ENCODE assay signal across 13 mouse cellular contexts in the genomic region with DNA sequence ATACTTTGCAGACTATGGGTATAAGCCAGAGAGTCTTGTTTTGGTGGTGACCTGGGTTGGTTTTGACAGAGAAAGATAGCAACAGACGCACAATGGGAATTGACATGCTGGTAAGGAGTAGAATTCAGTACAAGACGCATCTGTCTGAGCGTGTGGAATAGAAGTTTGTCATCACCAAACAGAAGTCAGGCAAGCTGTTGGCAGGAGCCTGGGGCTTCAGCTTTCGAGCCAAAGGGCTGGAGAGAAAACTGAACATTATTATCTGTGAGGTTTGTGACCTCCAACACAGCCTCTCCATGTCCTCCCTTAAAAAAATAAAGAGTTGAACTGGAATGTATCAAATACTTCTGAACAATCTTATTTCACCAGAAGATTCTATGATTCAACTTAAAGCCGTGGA.
"Had no signal": no experiment of that assay in that cellular context is flagged by ENCODE, and none has a peak within 500 bp of the region (broad histone marks: within the 10 kb centered on the region; RNA-seq: fewer than 3 reads in every experiment).

No protein-coding gene starts in this region.

- H3K4me3 ChIP-seq: intestine, embryonic 15.5 days; limb, embryonic 12.5 days; liver, embryonic 13.5 days; midbrain, embryonic 15.5 days; neural tube, embryonic 12.5 days had no signal

- H3K4me2 ChIP-seq: intestine, embryonic 15.5 days; limb, embryonic 12.5 days; liver, embryonic 13.5 days; midbrain, embryonic 15.5 days; neural tube, embryonic 12.5 days had no signal

- H3K27ac ChIP-seq: intestine, embryonic 15.5 days; limb, embryonic 12.5 days; liver, embryonic 13.5 days; midbrain, embryonic 15.5 days; neural tube, embryonic 12.5 days; stomach, postnatal 0 days had no signal

- H3K9ac ChIP-seq: intestine, embryonic 15.5 days; limb, embryonic 12.5 days; liver, embryonic 13.5 days; liver, postnatal 0 days; midbrain, embryonic 15.5 days; neural tube, embryonic 12.5 days had no signal

- DNase-seq: kidney, adult 18-20 months; kidney, postnatal 10 days; kidney, postnatal 4 days; liver; liver, embryonic 13.5 days; liver, postnatal 0 days; lung, postnatal 14 days; thymus, postnatal 4 days had no signal

- H3K36me3 ChIP-seq: intestine, embryonic 15.5 days; limb, embryonic 12.5 days; liver, embryonic 13.5 days; midbrain, embryonic 15.5 days; neural tube, embryonic 12.5 days had no signal

- ATAC-seq: liver, postnatal 0 days; midbrain, embryonic 15.5 days had no signal

- H3K4me1 ChIP-seq: midbrain, embryonic 15.5 days; neural tube, embryonic 12.5 days had no signal

- H3K9me3 ChIP-seq: intestine, embryonic 15.5 days; limb, embryonic 12.5 days; liver, embryonic 13.5 days; midbrain, embryonic 15.5 days; neural tube, embryonic 12.5 days had no signal

- H3K27me3 ChIP-seq: intestine, embryonic 15.5 days; midbrain, embryonic 15.5 days; neural tube, embryonic 12.5 days had no signal
